Mouse (Mus musculus): ENCODE results near the gene Rnf217.

GRCm38 (mm10) chr10:31600116-31600515 lies 8.9 kb downstream of the Rnf217 start:
- TF ChIP-seq CTCF (conservative IDR thresholded peaks at IDR 0.05; ENCODE audit: insufficient read depth, insufficient read length, low read depth, low read length) = no peak
- no peak for TF ChIP-seq POLR2A (IDR thresholded peaks at IDR 0.05; ENCODE audit: low read depth, low read length)
